Mouse (Mus musculus) central nervous system, embryonic 11.5 days (tissue): ENCODE measurements around the gene Klhl31. TPM values are rescaled to one million over a fixed set of nuclear protein-coding genes. Genes with fewer than 3 reads are reported as not detected.

Experiments used
- polyA plus RNA-seq: library from polyadenylated mRNA; depleted of rRNA; stranded (reverse); fragments of >200 nt; gene quantifications from 2 replicates; pipeline ENCODE4 v1.2.3, GENCODE M21; 2012; rRNA removed

Gene Klhl31
- polyA plus RNA-seq, result 0.13 and 1.0 TPM in 2 replicates

GRCm38 (mm10) chr9:77636450-77636951 lies at the start of gene Klhl31:
Klhl31 (plus strand) TSS chr9:77636500.

Other genes with a start within 250 kb of the Klhl31 start
- 20.4 and 30.8 TPM in 2 replicates for gene Lrrc1, start 91.6 kb upstream of the Klhl31 start, polyA plus RNA-seq
- gene Gclc, start 118.0 kb downstream of the Klhl31 start, polyA plus RNA-seq, result 27.0 and 27.1 TPM in 2 replicates